Mouse (Mus musculus) regulatory T cell (primary cell): ENCODE data around the gene Zfp775.

Experiments used
- in situ Hi-C: fragments of 300-600 bp; cut with MboI, MseI; formaldehyde crosslinking; loops from one replicate; pipeline ENCODE4 v1.15.1; 2025; ENCODE audit warnings: high pct_unique_total_duplicates

Zfp775 gene

GRCm38 (mm10) chr6:48668022-48668421, 66.2 kb downstream of the Zfp775 start:
- in situ Hi-C loops: no loop called here

- in situ Hi-C loops: no loop called here
Observed at GRCm38 (mm10) chr6:48669446-48669969, 67.6 kb downstream of the Zfp775 start.
